Mouse (Mus musculus) heart, postnatal 10 days (tissue): ENCODE data around the gene Nkx6-2. TPM values are rescaled to one million over a fixed set of nuclear protein-coding genes. Genes with fewer than 3 reads are reported as not detected.

Source experiments
- DNase-seq, 2 experiments: peaks; one replicate each; pipeline ENCODE4 v3.0.0; 2021
- intact Hi-C: fragments of 180-260 bp; cut with DNase I; formaldehyde crosslinking; loops from one replicate; pipeline ENCODE4 v1.15.1; 2025
- total RNA-seq, 2 experiments: library from RNA; stranded (reverse); gene quantifications; 2 replicates each; pipeline ENCODE4 v1.2.3; 2021

The Nkx6-2 gene
- total RNA-seq, 2 experiments from 2014 or later: 0.26 TPM; not detected in 1

DNA sequence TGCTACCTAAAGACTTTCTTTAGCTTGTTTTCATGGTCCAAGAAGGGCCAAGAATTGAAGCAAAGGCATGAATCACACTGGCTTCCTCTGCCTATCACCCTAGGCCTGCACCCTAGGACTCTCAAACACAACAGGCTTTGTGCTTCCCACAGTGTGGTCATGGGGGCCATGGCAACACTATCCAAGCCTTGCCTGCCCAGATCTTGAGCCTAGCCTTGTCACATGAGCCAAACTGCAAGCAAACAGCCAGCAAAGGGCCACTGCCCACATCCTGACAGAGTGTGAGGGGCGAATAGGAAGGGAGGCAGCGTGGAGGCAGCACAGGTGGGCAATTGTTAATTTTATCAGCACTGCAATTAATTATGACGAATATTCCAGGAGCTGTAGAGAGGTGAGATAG lies 9.9 kb downstream of the Nkx6-2 start:
- no peak for DNase-seq
- intact Hi-C loops: no loop called here

DNA sequence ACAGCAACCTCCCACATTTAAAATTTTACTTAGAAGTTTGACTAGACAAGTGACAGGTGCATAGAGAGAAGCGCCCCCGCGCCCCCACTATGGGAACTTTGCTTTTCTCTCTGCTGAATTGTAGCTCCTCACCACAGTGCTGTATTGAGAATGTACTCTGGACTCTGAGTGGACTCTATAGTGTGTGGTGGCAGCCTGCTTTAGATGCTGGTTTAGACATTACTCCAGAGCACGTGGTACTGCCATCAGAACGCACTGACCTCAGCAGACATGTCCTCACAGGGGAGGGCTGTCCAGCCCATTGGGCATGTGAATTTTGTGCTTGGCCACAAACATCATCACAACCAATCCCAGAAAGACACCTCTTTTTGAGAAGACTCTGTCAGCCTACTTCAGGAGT lies 11.8 kb downstream of the Nkx6-2 start:
- no peak for DNase-seq
- intact Hi-C loops: no loop called here

DNA sequence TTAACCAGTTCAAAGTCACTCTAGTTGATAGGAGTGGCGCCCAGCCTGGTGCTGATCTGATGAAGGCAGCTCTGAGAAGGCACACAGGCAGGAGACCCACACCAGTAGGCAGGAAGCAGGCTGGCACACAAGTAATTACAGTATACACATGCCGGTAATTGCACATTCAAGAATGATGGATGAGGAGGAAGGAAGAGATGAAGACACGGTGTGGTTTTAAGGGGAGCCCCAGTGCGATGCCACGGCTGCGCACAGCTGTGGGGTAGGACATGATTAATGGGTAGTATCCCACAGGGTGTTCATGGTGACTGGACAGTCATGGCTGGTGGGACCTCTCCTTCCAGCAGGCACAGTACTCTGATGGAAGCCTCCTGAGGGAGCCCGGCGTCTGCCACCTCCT lies 16.1 kb downstream of the Nkx6-2 start:
- intact Hi-C loops: no loop called here

DNA sequence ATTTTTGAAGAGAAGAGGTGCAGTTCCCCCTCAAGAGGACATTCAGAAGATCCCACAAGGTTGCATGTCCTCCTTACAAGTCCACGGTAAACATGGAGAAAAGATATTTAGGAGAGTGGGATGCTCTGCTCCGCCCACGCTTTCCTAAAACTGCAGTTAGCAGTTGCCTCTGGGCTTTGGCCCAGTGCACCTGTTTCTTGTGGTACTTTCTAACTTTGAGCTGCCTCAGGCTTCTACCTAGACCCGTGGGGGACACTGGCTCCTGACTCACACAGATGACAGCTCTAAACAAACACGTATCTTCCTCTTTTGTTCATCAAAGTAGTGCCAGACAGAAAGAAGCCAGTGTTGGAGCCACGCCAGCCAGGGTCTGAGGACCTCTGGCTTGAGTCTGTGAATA lies 16.6 kb downstream of the Nkx6-2 start:
- no peak for DNase-seq
- intact Hi-C loops: no loop called here

More for the DNA sequence above, 16.1 kb downstream of the Nkx6-2 start:
- DNase-seq: no peak

DNA sequence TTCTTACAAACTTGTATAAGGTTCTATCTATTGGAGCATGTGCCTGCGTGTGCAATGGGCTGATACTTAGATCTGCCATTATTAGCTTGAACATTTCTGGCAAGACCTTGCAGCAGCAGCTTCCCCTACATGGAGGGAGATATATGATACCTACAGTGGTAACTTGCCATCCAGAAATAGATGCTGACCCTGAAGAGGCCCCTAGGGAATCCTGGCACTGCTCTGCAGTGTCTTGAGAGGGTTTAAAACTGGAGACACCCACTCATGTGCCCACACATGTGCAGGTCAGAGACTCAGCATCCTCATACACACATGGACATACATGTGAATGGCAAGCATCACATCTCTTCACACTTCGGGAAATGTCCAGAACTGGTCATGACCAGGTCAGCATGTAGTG lies 18.4 kb downstream of the Nkx6-2 start:
- DNase-seq: no peak
- intact Hi-C loops: no loop called here

DNA sequence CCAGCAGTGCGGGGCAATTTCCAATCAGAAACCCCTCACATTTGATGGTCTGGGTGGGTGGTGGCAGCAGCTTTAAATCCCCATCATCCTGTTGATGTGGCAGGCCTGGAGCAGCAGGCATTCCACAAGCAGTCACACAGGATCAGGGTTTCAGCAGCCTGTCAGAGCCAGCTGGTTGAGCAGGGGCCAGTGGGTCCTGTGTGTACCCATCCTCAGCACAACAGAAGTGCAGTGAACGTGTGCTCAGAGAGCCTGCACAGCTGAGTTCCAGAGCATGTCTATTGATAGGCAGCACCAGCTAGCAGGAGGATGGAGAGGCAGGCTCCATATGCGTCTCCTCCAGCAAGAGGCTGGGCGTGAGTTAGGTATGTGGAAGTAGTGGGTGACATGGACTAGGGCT lies 19.2 kb downstream of the Nkx6-2 start:
- no peak for DNase-seq
- intact Hi-C loops: no loop called here

DNA sequence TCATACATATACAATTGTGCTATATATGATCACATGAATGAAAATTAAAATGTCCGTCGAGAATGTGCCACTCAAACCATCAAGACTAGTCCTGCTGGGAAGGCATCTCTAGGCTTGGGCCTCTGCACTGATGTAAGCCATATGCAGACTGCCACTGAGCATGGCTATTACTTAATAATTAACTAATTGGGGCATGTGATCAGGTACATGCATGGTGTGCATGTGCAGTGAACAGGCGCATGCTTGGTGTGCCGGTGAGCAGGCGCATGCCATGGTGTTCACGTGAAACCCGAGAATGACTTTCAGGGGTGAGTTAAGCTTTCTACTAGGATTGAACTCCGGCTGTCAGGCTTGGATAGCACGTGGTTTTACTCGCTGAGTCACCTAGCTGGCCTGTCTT lies 22.9 kb downstream of the Nkx6-2 start:
- no peak for DNase-seq
- intact Hi-C loops: loop anchor here (10.0 kb wide), 1 partner anchor 55 kb away; no protein-coding TSS in a partner anchor

DNA sequence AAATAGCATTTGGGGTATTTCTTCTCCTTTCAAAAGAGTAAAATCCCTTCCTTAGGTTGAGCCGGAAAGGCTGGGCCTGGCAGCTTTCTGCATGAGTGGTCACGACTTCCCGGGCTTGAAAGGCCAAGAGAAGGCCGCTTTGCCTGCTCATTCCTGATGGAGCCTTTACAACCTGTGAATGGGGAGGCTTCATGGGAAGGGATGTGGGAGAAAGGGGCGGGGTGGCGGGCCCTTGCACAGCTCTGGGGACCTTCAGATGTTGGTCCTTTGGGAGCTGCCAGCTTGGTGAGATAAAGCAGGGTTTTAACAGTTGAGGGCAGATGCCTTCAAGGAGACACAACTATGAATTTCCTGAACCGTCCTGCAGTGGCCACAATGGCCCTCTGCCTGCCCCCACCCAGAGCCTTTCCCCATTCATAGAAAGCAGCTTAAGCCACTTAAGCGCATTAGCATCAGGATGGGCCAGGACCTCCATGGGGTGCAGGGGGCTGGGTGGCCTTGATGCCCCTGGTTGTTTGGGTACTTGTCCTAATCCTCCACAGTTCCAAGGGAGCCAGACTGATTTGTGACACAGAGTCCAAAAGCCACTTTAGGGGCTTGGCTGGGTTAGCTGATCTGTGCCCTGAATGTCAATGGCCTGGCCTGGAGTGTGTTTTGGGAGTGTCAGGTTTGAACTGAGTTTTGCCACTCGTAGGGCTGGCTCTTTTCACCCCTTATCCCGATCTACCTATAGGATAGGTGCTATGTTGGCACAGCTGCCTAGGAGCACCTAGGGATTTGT lies 25.7 kb downstream of the Nkx6-2 start:
- intact Hi-C loops: loop anchor here (10.0 kb wide), 1 partner anchor 58 kb away; no protein-coding TSS in a partner anchor
- DNase-seq: no peak

DNA sequence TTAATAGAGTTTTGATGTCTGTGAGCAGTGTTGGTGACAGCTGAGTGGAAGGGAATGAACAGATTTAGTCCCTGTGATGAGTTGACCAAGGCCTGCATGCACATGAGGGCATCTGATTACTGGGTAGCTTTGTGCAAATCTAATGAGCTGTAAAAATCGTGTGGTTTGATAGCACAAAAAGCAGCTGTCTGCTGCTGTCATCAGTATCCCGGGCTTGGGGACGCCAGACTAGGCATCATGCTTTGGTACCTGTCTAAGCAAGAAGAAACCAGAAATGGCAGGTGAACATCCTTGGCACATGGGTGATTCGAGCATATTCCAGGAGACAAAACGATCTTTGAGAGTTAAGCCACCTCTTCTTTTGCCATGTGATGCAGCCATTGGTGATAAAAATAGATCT lies 26.3 kb downstream of the Nkx6-2 start:
- intact Hi-C loops: loop anchor here (10.0 kb wide), 1 partner anchor 58 kb away; no protein-coding TSS in a partner anchor
- DNase-seq: no peak

DNA sequence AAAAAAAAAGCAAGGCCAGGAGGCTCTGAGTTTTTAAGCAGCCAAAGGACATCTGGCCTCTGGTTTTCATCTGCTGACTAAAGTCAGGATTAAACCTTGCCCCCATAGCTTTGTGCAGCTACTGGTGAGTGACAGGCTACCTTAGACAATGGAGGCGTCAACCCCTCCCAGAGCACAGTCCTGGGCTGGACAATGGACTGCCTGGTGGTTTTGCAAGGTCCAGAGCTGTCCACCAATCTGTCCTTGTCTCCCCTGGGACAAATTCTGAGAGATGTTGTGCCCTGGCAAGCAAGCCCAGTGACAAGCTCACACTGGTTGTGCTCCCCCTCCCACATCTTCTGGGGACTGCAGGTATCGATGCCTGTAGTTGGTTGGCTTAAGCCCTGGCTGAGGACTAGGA lies 31.1 kb downstream of the Nkx6-2 start:
- intact Hi-C loops: loop anchor here (10.0 kb wide), 1 partner anchor 63 kb away; no protein-coding TSS in a partner anchor

DNA sequence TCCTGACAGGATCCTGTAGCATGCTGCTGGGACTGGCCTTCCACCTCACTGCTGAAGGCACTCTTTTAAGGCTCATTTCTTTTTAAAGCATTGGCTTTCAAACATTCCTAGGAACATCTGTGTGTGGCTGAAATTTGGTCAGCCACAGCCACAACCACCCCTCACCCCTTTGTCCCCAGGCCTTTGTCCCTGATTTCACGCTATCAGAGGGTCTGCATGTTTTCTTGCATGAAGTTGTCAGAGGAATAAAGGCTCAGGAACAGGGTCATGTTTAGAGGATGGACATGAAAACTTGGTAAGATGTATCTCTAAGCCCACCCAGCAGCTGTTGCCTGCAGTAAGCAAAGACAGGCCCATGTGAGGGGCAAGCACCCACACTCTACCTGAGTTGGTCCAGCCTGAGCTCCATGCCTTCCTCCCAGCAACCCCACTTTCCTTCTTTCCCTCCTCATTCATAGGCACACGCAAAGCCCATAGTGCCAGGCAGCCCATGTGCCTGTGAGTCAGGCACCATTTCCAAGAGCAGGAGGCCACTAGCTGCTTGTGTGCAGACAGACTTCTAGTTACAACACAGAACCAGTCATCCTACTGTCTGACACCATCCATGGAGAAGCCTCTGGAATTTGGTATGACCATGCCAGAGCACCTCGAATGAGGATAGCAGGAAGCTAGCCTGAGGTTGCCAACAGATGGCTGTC lies 32.4 kb downstream of the Nkx6-2 start:
- intact Hi-C loops: loop anchor here (10.0 kb wide), 1 partner anchor 65 kb away; no protein-coding TSS in a partner anchor

More for the DNA sequence above, 31.1 kb downstream of the Nkx6-2 start:
- no peak for DNase-seq

DNA sequence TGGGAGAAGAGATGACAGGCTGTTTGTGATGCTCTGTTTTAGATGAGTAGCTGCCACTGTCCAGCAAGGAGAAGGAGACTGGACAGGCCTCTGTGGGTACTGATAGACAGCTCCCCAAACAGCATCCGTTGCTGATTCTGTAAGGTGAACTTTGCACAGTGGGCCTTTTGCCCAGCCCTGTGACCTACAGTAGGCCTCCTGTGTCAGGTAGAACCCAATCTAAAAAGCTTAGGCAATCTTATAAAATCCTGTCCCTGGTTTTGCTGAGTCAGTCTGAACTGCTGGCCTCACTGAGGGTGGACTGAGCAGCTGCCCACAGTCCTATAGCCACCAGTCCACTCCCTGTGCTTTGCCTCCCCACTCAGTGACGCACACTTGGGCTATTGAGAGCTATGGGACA lies 35.3 kb downstream of the Nkx6-2 start:
- no peak for DNase-seq
- intact Hi-C loops: no loop called here

More for the DNA sequence above, 32.4 kb downstream of the Nkx6-2 start:
- DNase-seq: no peak

DNA sequence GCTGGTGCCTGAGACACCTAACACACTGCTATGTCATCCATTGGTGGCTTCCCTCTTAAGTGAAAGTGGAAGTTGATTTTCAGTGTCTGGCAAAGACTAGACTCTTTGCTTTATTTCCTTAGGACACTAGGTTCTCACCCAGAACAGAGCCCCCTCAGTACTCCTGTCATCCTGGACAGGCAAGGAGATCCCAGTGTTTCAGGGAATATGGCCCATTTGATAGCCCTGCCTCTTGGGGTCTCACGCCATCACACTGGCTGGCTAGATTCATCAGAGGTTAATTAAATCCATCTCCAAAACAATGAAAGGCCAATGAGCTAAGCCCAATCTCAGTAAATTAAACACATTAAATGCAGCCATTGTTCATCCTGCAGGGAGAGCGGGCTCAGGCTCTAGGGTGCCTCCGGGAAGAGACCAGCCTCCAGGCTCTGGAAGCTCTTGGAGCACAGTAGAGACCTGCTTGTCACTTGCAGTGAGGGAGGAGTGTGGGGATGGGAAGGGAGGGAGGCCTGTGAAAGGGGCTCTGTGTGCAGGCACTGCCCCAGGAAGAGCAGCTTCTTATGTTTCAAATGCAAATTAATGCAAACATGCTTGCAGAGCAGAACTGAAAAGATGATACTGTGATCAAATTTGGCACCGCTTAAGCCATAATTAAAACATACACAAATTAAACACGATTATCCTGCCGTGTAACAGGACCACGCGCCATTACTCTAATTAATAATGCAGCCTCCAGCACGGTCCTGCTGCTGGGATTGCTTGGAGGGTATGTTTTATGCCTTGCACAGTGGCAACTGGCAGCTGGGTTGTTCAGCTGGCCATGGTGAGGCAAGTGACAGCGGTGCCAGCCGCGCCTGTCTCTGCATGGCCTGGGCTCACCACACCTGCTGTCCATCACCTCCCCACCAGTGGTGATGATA lies 37.6 kb downstream of the Nkx6-2 start:
- intact Hi-C loops: no loop called here
- DNase-seq: peak in 1 of 2 experiments; percentile 13

DNA sequence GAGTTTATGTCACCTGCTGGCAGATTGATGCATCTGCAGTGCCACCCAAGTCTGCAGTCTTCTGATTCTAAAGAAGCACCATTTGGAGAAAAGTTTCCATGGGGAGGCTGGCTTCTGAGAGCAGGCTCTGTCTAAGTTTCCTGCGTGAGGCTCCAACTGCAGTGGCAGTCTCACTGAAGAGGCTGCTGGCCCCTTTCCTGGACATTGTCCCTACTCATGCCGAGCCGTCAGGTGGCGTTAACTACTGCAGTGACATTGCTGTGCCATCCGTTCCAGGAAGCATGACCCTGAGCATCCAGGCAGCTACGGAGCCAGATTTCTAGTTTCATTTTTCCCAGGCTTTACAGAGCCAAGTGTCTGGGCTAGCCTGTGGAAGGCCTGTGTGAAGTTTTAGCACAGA lies 41.2 kb downstream of the Nkx6-2 start:
- intact Hi-C loops: no loop called here
- DNase-seq: peak in 1 of 2 experiments; percentile 17

DNA sequence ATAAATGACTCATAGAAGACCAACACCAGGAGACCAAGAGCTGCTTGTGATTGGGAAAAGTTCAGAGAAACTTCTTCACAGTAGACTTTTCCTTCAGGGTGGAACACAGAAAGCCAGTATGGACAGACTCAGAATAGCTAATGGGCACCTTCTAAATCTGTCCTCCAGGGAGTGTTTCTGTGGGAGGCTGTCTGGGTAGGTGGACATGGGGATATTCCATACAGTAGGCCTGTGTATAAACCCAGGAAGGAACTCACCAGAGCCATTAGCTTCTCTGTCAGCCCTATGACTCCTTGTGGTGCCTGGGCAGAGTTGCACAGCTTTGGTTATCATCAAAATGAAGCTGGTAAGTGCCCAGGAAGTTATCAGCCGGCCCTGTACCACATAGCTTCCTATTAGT lies 42.0 kb downstream of the Nkx6-2 start:
- DNase-seq: no peak
- intact Hi-C loops: no loop called here

DNA sequence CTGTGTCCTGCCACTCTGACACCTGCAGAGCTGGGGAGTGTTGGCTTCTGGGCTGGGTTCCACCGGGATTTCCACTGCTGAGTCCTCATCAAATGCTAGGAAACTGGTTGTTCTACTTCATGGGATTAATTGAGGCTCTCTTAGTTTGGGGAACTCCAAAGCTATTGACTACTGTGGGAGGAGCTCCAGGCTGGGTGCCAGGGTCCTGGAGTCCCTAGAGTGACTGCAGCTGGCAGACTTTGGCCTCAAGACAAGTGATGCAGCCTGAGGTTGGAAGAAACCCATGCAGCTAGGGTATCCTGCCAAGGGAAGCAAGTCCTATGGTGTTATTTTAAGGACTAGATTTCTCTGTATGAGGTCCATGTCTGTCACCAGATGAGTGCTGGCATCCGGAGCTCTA lies 44.1 kb downstream of the Nkx6-2 start:
- intact Hi-C loops: no loop called here
- peak; percentile 58 to 76 for DNase-seq

DNA sequence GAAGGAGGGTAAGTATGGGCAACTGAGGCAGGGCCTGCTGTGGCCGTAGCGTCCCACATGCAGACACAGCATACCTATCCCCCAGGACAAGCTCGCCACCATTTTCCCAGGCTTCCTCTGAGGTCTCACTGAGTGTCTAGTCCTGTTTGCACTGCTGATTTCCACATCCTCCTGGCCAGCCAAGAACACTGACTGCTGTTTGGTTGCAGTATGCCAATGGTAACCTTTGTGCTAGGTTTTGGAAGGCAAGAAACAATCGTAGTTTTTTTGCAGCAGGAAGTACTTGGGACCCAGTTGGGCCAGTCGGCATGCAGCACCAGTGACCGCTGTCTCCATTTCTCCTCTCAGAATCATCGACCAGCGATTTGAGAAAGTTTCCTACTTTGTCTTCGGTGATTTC lies 44.8 kb downstream of the Nkx6-2 start:
- no peak for DNase-seq
- intact Hi-C loops: no loop called here

DNA sequence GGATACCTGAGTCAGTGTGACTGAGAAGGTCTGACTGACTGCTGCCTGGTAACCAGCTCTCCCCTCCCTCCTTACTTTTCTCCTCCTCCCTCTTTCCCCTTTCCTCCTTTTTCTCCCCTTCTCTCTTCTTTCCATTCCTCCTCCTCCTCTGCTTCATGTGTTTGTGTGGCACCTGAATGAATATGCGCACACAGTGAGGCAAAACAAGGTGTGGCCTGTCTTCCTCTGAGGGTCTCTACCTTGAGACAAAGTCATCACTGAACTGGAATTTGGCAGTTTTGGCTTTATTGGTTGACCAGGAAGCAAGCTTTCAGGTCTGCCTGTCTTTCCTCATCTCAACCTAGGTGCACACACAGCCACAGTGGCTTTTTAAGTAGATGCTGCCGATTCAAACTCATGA lies 45.8 kb downstream of the Nkx6-2 start:
- intact Hi-C loops: no loop called here
- DNase-seq: no peak

DNA sequence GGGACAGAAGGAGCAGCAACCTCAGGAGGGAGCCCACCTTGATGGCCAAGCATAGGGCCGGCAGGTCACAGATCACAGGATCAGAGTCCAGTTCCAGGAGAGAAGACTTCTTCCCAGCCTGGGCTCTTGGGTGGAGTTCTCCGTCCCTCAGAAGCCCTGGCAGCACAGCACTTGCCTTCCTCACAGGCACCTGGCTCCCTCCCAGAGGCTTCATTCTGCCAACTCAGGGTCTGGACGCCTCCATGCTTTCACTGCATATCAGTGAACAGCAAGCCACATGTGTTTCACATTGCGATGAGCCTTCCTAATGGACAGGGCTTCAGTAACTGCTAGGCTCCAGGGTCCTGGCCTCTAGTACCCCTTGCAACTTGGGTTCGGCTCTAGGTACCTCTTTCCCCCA lies 46.3 kb downstream of the Nkx6-2 start:
- intact Hi-C loops: no loop called here
- peak; percentile 82 to 88 for DNase-seq

DNA sequence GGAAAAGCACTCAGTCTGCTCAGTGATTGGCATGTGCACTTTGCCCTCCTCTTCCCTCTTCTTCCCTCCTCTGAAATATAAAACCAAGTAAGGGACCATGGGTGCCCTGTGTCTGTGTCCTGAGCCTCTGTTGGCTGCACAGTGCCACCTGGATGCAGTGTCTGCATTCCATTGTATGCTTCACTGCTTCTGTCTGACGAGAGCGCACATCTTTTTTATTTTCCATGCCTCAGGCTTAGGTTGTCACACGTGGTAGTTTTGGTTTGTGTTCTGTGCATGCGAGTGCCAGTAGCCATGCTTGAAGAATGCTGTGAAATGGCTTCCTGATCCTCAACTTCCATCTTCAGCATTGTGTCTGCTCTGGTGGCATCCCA lies 51.2 kb downstream of the Nkx6-2 start:
- DNase-seq: no peak

More for the DNA sequence above, 51.2 kb downstream of the Nkx6-2 start:
- intact Hi-C loops: no loop called here
